Mouse (Mus musculus) hindlimb bud, embryonic 11.5 days (tissue): ENCODE data around the gene Coro2a.

Source experiments
- DNase-seq: peaks from one replicate; pipeline ENCODE4 v3.0.0-alpha.2; 2012; ENCODE audit warnings: low read depth, low spot score; ENCODE audit errors: extremely low spot score

Gene Coro2a

DNA sequence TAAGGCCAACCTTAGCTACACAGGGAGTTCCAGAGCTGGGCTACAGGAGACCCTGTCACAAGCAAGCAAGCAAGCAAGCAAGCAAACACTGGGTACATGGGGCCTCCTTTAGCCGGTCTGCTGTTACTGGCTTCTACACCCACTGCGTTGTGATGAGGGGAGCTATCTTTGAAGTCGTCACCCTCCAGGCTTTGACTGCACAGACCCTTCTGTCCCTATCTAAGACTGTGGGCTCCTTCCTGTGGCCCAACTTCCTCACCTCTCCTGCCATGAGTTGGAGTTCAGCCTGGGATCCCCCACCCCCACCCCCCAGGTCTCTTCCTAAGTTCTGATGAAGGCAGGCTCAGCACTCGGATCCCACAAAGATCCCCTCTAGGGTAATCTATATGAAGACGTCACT is 40.0 kb downstream of the Coro2a start:
- DNase-seq: no peak

DNA sequence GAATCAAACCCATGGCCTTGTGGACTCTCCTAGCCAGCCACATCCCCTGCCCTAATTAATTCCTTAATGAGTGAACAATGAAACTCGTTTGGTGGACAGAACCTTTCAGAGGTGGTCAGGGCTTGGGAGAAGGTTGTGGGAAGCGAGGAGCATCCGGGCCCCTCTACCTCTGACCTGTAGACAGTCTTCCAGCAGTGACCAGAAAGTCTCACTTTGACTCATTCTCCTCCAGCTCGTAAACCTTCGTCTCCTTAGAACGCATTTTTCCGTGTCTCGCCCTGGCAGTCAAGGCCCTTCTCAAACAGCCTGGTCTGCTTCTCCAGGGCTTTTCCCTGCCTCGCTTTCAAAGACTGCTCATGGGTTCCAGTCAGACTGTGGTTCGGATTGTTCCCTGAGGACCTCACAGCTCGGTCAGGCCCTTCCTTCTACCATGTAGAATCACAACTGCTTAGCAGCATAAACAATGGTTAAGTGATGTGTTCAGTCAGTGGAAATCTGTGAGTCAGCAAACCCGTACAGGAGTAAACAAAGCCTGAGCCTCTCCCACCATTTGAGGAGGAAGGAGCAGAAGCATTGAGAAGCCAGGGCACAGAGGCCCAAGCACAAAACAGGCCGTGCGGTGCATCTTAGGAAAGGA is 41.8 kb downstream of the Coro2a start:
- no peak for DNase-seq

DNA sequence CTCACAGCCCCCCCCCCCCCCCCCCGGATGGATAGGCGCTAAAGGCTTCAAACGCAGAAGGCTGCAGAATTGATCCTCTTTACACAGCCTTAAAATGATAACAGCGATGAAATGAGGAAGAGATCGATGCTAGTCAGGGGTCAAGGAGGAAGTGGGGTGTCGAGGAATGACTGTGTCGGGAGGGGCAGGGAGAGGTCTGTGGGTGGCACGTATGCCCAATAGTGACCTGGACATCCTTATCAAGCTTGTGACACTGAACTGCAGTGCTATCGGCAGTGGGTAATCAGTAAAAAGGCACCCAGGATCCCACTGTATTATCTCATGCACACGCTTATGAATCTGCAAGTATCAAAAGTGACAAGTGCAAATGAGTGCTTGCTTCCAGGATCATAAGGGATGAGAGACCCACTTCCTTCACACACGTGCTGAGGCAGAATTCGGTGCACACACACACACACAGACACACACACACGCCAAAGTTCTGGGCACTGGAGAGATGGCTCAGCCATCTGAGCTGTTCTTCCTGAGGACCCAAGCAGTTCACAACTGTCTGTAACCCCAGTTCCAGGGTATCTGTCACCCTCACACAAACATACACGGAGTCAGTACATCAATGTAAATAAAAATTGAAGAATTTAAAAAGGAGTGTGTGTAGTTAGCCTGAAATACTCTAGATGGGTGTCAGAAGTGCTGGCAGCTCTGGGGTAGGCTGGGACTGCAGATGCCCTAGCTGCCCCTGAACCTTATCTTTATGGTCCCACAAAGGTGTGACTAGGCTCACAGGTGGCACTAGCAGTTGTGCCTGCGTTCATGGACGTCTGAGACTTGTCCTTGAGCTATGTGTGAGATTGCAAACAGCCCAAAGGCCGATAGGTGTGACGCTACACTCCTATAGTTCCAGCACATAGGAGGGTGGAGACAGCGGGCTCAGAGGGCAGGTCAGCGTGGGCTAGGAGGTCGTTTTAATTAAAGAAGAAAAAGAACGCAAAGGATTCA is 43.0 kb downstream of the Coro2a start:
- no peak for DNase-seq

DNA sequence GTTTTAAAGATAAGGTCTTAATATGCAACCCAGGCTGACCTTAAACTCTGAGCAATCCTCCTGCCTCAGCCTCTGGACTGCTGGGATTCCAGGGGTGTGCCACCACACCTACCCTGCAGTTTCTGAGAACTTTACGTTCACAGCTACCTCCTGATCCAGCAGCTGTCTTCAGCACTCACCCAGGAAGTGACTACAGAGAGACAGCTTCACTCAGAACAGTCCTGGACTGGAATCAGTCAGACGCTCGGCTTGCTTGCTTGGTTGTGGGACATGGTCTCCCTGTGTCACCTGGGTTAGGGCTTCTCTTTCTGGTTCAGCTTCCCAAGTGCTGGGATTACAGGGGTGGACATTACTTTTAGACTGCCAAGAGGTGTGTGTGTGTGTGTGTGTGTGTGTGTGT is 45.1 kb downstream of the Coro2a start:
- no peak for DNase-seq

DNA sequence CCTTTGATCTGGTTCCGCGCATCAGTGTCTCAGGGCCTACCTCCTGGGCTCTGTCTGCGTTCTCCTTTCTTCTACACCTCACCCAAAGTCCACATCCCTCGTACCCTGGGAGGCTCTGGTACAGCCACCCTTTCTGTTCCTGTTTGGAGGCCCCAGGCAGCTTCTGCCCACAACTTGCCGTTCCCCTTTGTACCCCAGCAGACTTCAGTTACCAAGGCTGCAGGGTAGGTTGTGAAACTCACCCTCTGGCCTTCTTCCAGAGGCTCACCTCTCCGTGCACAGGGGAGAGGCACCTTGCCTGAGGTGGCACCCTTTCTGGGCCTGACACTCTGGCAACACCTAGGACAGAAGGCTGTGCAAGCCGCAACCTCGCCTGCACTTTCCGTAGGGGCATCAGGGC is 46.2 kb downstream of the Coro2a start:
- DNase-seq: no peak

DNA sequence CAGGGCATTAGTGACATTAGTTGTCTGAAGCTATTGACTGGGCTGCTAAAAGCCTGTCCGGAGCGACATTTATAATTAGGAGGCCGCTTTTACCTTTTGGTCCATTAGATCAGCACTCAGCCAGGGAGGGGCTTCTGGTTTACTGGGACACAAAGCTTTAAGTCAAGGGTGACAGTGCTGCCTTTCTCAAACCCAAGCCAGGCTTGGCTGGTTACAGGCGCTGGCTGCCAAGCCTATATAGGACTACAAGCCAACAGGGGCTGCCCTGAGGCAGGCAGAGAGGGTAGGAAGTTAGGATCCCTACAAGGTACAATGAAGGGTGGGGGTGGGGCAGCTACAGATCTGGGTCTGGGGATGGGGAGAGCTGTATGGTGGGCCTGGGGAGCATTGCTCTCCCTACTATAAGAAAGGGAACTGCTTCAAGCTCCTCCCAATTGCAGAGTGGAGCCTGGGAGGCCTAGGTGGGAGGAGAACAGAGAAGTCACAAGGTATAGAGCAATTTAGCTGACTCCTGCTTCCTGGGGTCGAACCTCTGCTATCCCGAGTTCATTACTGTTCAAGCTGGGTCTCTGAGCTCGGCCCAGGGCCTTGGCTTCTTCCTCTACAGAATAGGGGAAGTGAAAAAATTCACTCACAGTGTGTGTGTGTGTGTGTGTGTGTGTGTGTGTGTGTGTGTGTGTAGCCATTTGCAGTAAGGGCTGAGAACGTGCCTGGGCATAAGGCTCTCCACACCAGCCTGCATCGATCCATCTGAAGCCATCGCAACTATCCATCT is 47.5 kb downstream of the Coro2a start:
- no peak for DNase-seq

DNA sequence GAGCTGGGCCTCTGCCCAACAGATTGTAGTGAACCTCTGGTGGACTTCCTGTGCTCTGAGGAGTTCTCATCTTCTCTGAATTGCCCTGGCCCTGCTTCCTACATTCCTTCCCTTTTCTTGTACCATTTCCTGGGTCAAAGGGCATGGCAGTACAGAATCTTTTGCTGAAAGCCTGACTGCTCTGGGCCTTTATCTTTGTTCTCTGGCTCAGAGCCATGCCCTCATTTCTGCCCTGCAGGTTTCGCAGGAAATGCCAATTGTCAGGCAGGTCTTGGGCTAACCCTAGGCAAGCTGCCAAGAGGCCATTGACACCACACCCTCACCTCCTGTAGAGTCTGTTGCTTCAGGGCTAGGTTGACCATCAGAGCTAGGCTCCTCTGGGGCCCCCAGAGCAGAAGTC is 48.1 kb downstream of the Coro2a start:
- DNase-seq: no peak

DNA sequence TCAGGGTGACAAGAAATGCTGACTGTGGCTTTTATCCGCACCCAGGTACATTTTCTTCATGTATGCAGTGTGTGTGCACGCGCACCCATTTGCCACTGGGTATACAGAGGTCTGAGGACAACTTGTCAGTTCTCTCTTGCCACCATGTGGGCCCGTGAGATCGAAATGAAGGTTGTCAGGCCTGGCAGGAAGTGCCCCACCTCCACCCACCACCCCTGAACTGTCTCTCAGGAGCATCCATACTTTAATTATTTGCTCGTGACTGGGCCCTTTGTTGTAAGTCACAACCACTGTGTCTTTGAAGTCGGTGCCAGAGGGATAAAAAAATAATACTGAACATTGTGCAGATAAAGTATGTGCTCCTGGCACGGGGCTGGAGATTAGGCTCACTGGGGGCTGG is 51.6 kb downstream of the Coro2a start:
- no peak for DNase-seq

DNA sequence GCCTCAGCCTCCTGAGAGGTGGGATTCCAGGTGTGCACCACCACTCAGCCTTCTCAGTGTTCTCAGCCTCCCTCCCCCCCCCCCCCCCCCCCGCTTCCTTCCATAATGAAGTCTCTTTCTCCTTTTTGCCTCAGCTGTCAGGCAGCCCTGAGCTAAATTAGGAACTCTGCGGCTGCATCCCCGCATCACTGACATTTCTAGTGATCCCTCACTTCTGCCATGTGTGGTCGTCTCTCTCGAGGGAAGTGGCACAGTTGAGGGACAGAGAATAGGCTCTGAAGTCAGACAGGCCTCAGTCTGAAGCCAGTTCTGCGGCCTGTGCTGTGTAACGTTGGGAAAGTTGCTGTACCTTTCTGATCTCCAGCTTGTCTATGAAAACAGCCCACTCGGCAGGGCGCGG is 52.0 kb downstream of the Coro2a start:
- no peak for DNase-seq

DNA sequence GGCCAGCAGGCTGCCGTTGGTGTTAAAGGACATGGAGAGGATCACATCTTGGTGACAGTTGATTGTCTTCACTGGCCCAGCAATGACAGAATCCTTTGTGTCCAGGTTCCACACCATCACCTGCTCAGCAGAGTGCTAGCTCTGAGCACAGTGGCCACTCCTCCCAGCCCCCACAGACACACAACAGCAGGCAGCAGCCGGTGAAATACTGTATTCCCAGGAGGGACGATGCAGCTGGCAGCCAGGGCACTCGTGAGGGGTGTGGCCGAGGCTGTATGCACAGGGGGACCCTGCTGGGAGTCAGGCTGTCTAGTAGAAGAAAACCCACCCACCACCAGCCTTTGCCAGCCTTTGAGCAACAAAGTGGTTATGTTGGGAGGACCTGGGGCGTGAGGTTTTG is 55.3 kb downstream of the Coro2a start:
- no peak for DNase-seq

DNA sequence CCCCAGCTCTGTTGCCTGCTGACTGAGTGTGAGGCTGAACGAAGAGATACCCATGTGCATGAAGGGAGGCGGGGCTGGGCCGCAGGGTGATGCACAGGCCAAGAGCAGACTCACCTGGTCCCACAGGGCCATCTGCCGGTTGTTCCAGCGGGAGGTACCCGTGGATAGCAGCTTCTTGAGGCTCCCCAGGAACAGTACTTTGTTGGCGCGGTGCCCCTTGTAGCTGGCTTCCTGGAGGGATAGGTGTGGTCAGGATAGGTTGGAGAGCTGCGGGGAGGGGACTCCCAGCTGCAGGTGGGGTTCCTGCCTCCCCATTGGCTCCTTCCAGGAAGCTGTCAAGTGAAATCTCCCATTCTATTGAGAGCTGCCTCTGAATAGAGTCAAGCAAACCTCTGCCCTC is 56.5 kb downstream of the Coro2a start:
- no peak for DNase-seq

DNA sequence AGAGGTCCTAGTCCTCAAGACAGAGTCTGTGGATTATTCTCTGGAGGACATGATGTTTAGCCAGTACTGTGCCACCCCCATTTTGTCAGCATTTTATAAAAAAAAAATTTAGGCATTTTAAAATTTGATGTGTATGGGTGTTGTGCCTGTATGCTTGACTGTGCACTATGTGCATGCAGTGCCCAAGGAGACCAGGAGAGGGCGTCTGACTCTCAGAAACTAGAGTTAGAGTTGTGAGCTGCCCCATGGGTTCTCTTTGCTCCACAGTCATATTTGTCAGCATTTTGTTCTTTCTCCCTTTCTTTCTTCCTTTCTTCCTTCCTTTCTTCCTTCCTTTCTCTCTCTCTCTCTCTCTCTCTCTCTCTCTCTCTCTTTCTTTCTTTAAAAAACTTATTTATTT is 57.7 kb downstream of the Coro2a start:
- no peak for DNase-seq

DNA sequence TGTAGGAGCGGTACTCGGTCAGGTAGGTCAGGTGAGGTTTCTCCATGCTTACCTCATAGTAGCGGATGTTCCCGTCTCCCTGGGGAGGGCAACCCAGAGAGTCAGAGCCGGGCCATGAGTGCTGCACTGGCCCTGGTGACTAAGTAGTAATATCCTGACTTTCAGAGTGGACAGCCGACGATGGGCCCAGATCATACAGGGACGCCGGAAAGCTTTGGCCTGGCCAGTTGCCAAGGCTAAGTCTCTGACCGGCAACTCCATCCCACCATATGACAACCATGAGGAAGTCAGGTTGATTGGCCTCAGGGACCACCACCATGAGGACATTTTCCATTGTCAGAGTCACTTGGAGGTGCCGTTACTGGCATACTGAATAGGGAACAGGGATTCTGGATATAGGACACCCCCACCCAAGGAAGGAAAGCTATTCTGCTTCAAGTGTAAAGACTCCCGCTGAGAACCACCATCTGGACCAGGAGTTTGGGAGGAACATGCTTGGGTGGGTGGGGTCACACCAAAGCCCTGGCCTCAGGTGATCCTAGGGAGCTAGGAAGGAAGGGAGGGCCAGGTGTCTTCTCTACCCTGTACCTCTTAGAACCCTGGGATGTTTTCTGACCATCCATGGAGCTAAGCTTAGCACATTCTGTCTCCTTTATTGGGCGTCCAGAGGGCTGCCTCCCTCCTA is 58.5 kb downstream of the Coro2a start:
- DNase-seq: no peak

DNA sequence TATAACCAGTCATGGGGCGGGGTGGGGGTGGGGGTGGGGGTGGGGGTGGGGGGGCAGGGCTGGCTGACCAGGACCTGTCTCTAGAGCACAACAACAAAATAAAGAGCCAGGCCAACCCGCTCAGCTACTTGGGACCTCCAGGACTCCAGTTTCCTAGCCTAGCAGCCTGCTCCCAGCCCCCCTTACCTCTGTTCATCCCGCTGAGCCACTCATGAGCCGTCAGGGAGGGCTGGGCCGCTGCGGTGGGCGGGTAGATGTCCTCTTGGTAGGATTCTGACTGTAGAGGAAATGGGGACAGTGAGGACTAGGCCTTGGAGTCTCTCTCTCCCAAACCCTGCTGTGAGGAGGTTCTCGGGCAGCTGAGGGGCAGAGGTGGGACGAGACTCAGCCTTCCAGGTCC is 60.3 kb downstream of the Coro2a start:
- DNase-seq: no peak

DNA sequence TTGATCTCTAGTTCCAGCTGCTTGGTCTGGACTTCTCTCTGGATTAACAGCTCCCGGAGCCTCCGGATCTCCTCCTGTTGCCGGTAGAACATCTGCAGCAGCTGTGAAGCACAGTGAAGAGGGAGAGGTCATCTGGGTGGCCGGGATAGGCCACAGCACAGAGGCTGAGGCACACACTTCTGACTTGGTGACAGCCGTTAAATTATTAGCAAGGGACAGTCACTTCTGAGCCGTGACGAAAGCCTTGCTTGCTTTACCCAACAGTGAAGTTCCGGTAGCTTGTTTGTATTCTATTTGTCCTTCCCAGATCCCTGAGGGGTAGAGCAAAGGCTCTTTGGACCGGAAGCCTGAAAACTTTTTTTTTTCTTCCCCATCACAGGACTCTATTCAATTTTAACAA is 62.8 kb downstream of the Coro2a start:
- no peak for DNase-seq

DNA sequence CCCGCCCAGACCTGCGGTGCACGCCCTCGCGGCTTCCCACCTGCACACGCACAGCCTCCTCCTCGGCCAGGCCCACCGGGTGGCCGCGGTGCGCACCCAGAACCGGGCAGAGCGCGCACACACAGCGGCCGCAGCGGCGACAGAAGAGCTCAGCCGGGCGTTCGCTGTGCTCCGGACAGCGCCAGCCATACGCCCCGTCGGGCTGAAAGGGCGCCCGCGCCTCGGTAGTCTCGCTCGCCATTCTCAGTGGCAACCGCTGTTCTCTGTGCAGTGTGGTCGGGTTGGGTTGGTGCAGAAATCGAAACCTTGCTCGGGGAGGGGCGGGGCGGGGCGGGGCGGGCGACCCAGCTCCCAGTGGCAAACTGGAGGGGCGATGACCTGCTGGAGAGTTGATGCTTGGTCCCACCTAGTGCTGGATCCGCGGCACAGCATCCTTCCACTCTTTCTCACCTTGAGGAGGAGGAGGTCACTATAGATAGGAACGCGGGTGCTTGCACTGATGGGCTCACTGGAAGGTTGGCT is 66.1 kb downstream of the Coro2a start, which contains the start of gene Trim14:
Gene Trim14 (minus strand): TSS at position 302 of the 522 bp plus-strand sequence.
- no peak for DNase-seq

DNA sequence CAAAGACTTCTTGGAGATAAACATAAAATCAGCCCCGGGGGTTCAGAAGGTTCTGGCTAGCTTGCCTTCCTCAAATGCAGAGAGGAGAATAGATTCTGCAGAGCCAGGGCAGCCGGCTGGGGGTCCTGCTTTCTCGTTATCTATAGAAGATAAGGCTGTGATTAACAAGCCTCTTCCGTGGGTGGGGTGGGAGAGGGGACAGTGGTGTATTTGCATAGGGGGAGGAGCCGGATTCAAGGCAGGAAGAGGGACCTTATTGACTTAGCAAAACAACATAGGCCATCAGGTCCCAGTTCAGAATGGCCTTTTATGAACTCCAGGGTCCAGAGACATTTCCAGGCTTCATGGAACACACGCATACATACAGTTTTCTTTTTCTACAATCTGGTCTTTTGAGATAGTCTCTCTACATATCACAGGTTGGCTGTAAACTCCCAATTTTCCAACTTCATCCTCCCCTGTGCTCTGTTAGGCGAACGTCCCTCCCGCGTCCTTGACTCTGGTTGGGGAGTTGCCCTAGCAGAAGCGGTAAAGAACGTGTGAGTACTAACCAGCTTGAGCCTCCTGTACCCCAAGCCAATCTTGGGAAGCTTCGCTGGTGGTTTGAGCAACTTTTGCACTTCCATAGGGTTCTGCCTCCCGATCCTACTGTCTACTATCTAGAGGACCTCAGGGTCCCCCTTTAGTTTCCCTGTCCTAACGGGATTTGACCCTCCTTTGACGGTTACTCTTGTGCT is 66.7 kb downstream of the Coro2a start:
- DNase-seq: no peak

DNA sequence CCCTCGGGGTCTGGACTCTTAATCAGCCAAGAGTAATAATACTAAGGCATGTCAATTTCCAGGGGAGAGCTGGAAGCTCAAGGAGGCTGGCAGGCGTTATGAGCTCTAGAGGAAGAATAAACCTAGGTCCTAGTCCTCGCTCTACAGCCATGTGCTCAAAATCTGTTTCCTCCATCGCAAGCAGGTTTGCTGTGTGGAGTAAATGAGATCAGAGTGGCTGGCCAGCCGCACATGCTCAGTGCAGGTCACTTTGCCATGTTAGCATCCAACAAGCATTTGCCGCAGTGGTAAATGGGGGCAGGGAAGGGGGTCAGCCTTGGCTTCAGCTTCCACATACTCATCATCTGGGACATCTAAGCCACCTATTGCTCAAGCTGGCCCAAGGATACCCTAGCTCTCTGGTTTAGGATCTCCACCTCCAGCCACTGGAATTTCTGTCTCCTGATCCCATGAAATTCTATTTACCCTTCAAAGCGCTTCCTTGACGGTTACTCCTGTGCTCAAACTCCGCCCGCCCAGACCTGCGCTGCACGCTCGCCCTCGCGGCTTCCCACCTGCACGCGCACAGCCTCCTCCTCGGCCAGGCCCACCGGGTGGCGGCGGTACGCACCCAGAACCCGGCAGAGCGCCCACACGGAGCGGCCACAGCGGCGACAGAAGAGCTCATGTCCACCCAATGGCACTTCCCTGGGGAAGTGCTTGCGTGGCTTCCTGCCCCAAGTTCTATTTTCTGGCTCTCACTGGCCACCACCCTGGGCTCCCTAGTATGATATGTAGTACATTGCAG is 67.9 kb downstream of the Coro2a start:
- DNase-seq: no peak

DNA sequence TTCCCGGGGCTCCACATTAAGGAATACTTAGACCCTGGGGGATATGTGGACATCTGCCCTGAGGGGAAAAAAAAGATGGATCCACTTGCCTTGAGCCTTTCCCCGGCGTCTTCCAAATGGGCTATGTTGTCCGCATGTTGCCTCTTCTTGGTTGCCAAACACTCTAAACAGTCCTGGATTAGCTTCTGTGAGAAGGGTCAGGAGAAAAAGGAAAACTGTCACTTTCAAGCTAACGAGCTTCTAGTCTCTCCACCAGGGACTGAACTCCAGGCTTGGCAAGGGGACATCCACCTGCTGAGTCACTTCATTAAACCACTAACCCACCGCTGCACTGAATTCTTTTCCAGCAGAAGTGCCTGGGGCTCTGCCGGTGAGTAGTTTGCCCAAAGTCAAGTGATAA is 69.1 kb downstream of the Coro2a start:
- no peak for DNase-seq
